Mouse (Mus musculus) gastrocnemius, postnatal 4 days (tissue): ENCODE data around the gene Tex11. TPM values are rescaled to one million over a fixed set of nuclear protein-coding genes. Genes with fewer than 3 reads are reported as not detected.

Experiments
- total RNA-seq, 2 experiments: library from RNA; stranded (reverse); gene quantifications; 2 replicates each; pipeline ENCODE4 v1.2.3; 2021

The Tex11 gene
- total RNA-seq, 2 experiments from 2014 or later = not detected

Other genes starting within 250 kb of the Tex11 start
- under 1 TPM; 0.31 to 0.34 TPM for gene Slc7a3, start 26.4 kb upstream of the Tex11 start, total RNA-seq
- gene Snx12, start 162.9 kb upstream of the Tex11 start, total RNA-seq = 10 to 100 TPM; 47.4 to 58.4 TPM
- 10 to 100 TPM; 59.1 to 60.3 TPM for gene Foxo4, start 194.9 kb upstream of the Tex11 start, total RNA-seq
- under 1 TPM in 1 of 2 experiments, not detected in 1; 0.52 TPM for gene Gm614, start 204.3 kb upstream of the Tex11 start, total RNA-seq
- 1 to 10 TPM; 7.2 to 9.6 TPM for gene Il2rg, start 208.6 kb upstream of the Tex11 start, total RNA-seq
- gene Gm20489, start 209.4 kb upstream of the Tex11 start, total RNA-seq = not detected
- 10 to 100 TPM; 33.5 to 35.0 TPM for gene Med12, start 214.4 kb upstream of the Tex11 start, total RNA-seq
- 1 to 10 TPM; 2.1 to 2.2 TPM for gene Nlgn3, start 239.5 kb upstream of the Tex11 start, total RNA-seq